Mouse (Mus musculus): ENCODE measurements around the gene Pgm3. TPM values are rescaled to one million over a fixed set of nuclear protein-coding genes. Genes with fewer than 3 reads are reported as not detected.

Gene Pgm3
- total RNA-seq, 2 experiments from 2014 or later: 17.5 to 17.6 TPM

- no peak for DNase-seq (ENCODE audit: extremely low spot score in 1 of 2, low spot score in 1 of 2)
These were observed 1.3 kb downstream of the Pgm3 start for GRCm38 (mm10) chr9:86570261-86570890.

DNA sequence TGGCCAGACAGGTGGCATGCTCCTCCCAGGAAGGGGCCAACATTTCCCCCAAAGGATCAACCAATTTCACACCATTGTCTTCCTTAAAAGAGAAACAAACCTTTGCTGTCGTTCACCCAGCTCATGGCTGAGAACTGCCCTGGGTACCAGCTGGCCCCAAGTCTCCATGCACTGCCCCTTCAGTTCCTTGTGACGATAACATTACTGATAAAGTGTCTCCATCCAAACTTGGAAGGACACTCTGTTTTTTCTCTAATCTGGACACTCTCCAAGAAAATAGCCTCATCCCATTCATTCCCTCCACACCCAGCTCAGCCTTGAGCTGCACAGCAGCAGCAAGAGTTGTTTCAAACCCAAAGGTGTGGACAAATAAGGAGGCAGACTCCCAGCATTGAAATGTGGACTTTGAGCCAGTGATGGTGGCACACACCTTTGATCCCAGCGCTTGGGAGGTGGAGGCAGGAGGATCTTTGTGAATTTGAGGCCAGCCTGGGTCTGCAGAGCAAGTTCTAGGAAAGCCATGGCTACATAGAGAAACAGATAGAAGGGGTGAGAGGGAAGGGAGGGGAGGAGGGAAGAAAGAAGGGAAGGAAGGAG lies 2.2 kb downstream of the Pgm3 start:
- no peak for DNase-seq (ENCODE audit: extremely low spot score in 1 of 2, low spot score in 1 of 2)

- DNase-seq (ENCODE audit: extremely low spot score in 1 of 2, low spot score in 1 of 2): no peak
These were observed 11.1 kb downstream of the Pgm3 start for GRCm38 (mm10) chr9:86560543-86560942.

- DNase-seq (ENCODE audit: extremely low spot score in 1 of 2, low spot score in 1 of 2): no peak
These were observed 17.0 kb downstream of the Pgm3 start for GRCm38 (mm10) chr9:86554641-86555040.

- no peak for DNase-seq (ENCODE audit: extremely low spot score in 1 of 2, low spot score in 1 of 2)
These were observed 17.8 kb downstream of the Pgm3 start for GRCm38 (mm10) chr9:86553886-86554285.

DNA sequence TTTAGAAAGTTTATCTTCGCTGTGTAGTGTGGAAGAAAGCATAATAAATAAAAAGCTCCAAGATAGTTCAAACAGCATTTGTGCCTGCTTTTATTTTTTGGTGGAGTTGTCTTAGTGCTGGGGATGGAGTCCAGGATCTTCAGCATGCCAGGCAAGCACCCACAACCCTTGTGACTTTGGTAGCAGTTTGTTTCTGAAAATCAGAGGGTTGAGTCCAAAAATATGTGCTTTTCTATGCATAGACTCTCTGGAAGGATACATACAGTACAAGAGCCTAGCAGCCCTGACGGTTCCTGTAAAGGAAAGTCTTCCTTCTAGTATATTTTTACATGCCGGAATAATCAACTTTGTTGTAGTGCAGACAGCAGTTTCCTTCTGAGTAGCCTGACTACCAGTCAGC lies 20.9 kb downstream of the Pgm3 start:
- DNase-seq (ENCODE audit: extremely low spot score in 1 of 2, low spot score in 1 of 2): no peak

DNA sequence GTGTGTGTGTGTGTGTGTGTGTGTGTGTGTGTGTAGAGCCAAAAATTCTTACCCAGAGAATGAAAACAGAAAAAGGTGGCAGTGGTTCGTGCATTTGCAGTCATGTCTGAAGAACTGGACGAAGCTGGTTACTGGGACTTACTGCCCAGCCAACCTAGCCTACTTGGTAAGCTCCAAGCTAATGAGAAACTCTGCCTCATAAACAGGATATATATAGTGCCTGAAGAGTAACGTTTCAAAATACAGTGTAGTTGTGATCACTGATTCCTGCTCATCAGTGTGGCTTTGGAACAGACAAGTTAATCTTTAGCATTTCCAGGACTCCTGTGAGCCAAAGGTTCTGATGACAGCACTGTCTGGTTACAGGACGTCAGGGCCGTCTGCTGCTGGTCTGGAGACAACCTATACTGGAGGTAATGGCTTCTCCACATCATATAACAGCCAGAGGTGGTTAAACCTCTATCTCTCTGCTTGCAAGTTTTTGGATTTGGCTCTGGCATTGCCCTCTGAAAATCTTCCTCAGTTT lies 21.9 kb downstream of the Pgm3 start:
- DNase-seq (ENCODE audit: extremely low spot score in 1 of 2, low spot score in 1 of 2): no peak

- DNase-seq (ENCODE audit: extremely low spot score in 1 of 2, low spot score in 1 of 2): no peak
These were observed 27.1 kb downstream of the Pgm3 start for GRCm38 (mm10) chr9:86544559-86544958.

DNA sequence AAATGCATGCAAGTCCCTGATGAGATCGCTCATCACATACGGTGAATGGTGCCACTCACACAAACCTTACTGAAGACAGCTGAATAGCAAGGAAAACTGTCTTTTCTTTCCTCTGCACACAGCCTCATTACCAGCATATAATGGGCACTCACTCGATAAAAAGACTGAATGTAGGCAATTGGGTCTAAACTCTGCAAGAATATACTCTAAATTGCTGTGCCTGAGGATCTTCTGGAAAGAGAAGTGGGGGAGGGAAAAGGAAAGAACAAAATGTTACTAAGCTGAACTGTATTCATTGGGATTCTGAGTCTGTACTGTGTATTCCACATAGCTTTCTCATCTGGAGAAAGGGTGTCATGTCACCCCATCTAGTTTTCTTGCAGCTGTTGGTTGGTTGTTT lies 28.2 kb downstream of the Pgm3 start:
- DNase-seq (ENCODE audit: extremely low spot score in 1 of 2, low spot score in 1 of 2): no peak

DNA sequence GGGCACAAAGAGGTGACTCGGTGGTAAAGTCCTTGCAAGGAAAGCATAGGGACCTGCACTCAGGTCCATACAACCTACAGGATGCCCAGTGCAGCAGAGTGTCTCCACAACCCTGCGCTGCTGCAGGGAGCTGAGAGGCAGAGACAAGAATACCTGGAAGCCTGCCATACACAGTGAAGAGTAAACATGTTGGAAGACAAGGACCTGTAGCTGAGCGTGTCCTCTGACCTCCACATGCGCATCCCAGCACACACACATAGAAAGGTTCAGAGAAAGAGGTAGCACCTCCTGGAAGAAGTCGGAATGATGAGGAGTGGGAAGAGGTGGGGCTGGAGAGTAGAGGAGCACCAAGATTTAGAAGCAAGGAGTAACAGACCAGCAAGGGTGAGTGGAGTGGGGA lies 37.6 kb downstream of the Pgm3 start:
- DNase-seq (ENCODE audit: extremely low spot score in 1 of 2, low spot score in 1 of 2): no peak

- no peak for DNase-seq (ENCODE audit: extremely low spot score in 1 of 2, low spot score in 1 of 2)
These were observed 46.0 kb downstream of the Pgm3 start for GRCm38 (mm10) chr9:86525600-86525999.

DNA sequence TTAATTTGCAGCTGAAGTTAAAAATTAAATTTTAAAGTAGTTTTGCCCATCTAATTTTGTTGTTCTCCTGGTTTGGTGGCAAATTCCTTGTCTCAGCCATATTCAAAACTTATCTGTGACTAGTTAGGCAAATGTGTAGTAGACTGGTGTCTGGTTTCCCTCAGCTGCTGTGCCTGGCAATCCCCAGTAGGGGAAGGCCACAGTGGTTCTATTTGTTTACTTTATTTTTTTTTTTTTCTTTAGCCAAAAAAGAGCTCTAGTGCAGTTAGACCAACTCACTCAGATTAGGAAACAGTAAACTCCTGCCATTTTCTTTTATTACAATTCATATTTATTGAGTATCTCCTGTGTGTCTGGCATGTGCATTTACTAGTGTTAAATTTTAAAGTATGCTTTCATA lies 49.3 kb downstream of the Pgm3 start:
- DNase-seq (ENCODE audit: extremely low spot score in 1 of 2, low spot score in 1 of 2): no peak

DNA sequence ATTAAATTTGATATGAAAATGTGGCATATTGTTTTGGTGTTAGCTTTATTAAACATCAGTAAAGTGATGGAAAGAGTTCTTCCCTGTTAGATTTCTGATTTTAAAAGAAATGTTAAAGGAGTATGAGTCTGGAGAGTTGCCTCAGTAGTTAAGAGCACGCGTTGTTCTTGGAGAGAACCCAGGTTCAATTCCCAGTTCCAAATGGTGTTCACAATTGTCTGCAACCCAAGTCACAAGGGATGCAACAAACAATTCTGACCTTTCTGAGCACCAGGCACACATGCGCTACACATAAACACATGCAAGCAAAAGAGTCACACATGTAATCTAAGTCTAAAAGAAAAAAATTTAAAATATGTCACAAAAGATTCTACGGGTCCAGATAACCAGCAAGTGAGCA lies 56.8 kb downstream of the Pgm3 start:
- DNase-seq (ENCODE audit: extremely low spot score in 1 of 2, low spot score in 1 of 2): no peak

GRCm38 (mm10) chr9:86514390-86514789 lies 57.3 kb downstream of the Pgm3 start:
- DNase-seq (ENCODE audit: extremely low spot score in 1 of 2, low spot score in 1 of 2): no peak

- DNase-seq (ENCODE audit: extremely low spot score in 1 of 2, low spot score in 1 of 2): no peak
These were observed 57.9 kb downstream of the Pgm3 start for GRCm38 (mm10) chr9:86513733-86514132.

DNA sequence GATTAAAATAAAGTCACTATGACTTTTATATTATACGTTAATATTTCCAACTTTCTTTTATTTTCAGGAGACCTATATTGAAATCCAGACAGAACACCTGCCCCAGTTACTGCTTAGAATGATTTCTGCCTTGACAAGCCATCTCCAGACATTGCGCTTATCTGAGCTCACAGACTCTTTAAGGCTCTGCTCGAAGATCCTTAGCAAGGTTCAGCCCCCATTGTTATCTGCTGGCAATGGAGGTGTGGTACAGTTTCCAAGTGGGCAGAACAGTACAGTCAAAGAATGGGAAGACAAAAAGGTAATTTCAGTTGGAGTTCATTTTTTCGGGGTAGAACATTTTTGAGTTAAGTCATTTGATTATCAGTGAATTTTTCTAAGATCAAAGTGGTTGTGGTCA lies 64.2 kb downstream of the Pgm3 start:
- DNase-seq (ENCODE audit: extremely low spot score in 1 of 2, low spot score in 1 of 2): no peak

Other genes starting within 250 kb of the Pgm3 start
- gene Ube2cbp, start 106.9 kb downstream of the Pgm3 start, total RNA-seq (2021): 1 to 10 TPM; 3.7 TPM
- gene Dop1a, start 104.7 kb downstream of the Pgm3 start, total RNA-seq (2021): 10 to 100 TPM; 46.5 to 60.2 TPM
- gene Rwdd2a, start 149 bp upstream of the Pgm3 start, total RNA-seq (2021): 10 to 100 TPM; 26.0 to 30.7 TPM
- gene Me1, start 124.1 kb upstream of the Pgm3 start, total RNA-seq (2021): 10 to 100 TPM; 65.7 to 68.1 TPM
- 1 to 10 TPM; 6.5 to 7.7 TPM for gene Prss35, start 171.8 kb upstream of the Pgm3 start, total RNA-seq (2021)